Mouse (Mus musculus): ENCODE data around the gene Ate1. TPM values are rescaled to one million over a fixed set of nuclear protein-coding genes. Genes with fewer than 3 reads are reported as not detected.
"Not testable (repeated sequence)": the region's sequence is repeated elsewhere in the genome, so short reads cannot be mapped to it uniquely, and the experiment has no call there.

Ate1 gene
- polyA plus RNA-seq, 1 experiment from 2014 or later = 19.2 TPM

DNA sequence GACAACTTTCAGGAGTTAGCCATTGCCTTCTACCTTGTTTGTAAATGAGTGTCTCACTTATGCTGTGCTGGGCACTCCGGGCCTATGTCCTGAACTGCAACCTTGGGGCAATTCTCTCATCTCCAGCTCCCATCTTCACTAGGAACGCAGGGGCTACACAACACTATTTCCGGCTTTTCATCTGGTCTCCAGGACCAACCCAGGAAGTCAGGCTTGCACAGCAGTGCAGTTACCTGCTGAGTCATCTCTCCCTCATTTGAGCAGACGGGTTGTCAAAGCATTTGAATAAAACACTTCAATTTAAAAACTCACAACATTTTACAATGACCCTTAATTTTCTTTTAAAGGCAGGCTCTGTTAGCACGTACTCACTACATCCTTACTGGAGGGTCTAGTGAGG is 9.9 kb downstream of the Ate1 start:
- no peaks in the 10 kb centered on the region for H3K9me3 ChIP-seq (replicated peaks; ENCODE audit: control insufficient read depth, low read length)
- ATAC-seq (ENCODE audit: low read depth) = no peak
- peaks cover 18% of the 10 kb centered on the region for H3K36me3 ChIP-seq (ENCODE audit: control insufficient read depth, insufficient read depth)
- no peak overlapping the region for H3K27ac ChIP-seq (ENCODE audit: low read length)
- H3K4me3 ChIP-seq (ENCODE audit: low read depth, low read length) = no peak overlapping the region
- H3K4me2 ChIP-seq (ENCODE audit: low read depth, low read length) = no peak overlapping the region
- 68% methylated on average over 5 of the region's 5 CpGs for WGBS (ENCODE audit: insufficient replicate concordance)
- H3K27me3 ChIP-seq (ENCODE audit: control insufficient read depth, insufficient read depth, low read depth, low read length) = no peaks in the 10 kb centered on the region
- H3K4me1 ChIP-seq (ENCODE audit: control insufficient read depth, low read depth, low read length) = no peaks in the 10 kb centered on the region
- H3K9ac ChIP-seq (ENCODE audit: low read depth, low read length) = no peak overlapping the region

DNA sequence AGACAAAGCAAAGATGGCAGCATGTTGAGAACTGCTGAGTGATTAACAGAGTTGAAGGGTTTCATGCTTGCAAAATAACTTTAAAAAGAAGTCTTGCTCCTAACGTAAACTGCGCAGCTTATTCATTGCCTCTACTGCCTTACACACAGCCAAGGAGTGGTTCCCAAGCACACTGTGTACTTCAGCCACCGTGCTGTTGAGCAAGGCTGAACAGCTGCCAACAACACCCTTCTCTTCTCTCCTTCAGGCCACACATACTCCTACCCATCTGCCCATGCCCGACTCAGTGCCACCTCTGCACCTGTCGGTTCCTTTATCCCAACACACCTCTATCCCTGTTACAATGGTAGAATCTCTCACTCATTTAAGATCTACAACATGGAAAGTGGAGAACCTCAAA is 17.2 kb downstream of the Ate1 start:
- no peak for ATAC-seq (ENCODE audit: low read depth)
- WGBS (ENCODE audit: insufficient replicate concordance) = 83% methylated on average over 5 of the region's 5 CpGs
- H3K9ac ChIP-seq (ENCODE audit: low read depth, low read length) = no peak overlapping the region
- H3K27ac ChIP-seq (ENCODE audit: low read length) = no peak overlapping the region
- no peak overlapping the region for H3K4me3 ChIP-seq (ENCODE audit: low read depth, low read length)
- peaks cover 13% of the 10 kb centered on the region for H3K36me3 ChIP-seq (ENCODE audit: control insufficient read depth, insufficient read depth)
- no peaks in the 10 kb centered on the region for H3K4me1 ChIP-seq (ENCODE audit: control insufficient read depth, low read depth, low read length)
- H3K27me3 ChIP-seq (ENCODE audit: control insufficient read depth, insufficient read depth, low read depth, low read length) = no peaks in the 10 kb centered on the region
- no peaks in the 10 kb centered on the region for H3K9me3 ChIP-seq (replicated peaks; ENCODE audit: control insufficient read depth, low read length)
- H3K4me2 ChIP-seq (ENCODE audit: low read depth, low read length) = no peak overlapping the region

DNA sequence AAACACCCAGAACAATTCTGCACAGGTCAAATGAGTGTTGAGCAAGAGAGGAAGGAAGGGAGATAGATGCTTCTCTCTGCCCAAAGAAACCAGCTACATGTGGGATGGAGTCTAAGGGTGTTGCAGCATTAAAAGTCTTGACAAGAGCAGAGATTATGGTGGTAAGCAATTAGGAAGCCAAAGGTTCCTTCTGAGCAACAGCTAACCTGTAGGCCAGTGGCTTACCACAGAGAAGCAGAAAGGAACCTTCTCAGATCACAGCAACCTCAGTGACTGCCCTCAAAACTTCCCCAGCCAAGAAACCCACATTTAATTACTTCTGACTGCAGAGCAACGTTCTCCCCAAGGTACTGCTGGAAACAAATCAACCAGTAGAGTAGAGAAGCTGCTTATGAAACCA is 18.7 kb downstream of the Ate1 start:
- Histone ChIP-seq H3K27ac (ENCODE audit: low read length) (no peak overlapping the region), H3K4me1 (ENCODE audit: control insufficient read depth, low read depth, low read length) (no peaks in the 10 kb centered on the region), H3K4me2 (ENCODE audit: low read depth, low read length) (no peak overlapping the region), H3K4me3 (ENCODE audit: low read depth, low read length) (no peak overlapping the region), H3K9me3 (replicated peaks; ENCODE audit: control insufficient read depth, low read length) (no peaks in the 10 kb centered on the region), H3K9ac (ENCODE audit: low read depth, low read length) (no peak overlapping the region), H3K27me3 (ENCODE audit: control insufficient read depth, insufficient read depth, low read depth, low read length) (no peaks in the 10 kb centered on the region), H3K36me3 (ENCODE audit: control insufficient read depth, insufficient read depth) (peaks cover 9% of the 10 kb centered on the region)
- WGBS (ENCODE audit: insufficient replicate concordance) = 40% methylated on average over 1 of the region's 1 CpGs
- ATAC-seq (ENCODE audit: low read depth) = no peak

DNA sequence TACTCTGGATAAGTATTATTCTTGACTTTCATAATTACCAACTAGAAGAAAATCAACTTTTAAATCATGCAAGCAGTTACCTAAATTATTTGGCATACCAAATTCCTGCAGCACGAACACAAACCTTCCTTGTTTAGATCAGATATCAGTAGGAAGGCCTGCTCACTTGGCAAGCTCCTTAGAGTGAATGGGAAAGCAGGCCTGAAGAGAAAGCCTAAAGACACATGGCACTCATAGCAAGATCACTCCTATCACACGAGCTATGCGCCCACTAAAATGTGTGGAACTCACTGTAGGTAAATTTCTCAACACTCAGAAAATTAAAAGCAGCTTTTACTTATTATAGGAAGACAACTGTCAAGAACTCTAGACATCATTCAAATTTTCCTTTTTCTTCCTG is 26.8 kb downstream of the Ate1 start:
- no peak overlapping the region for H3K9ac ChIP-seq (ENCODE audit: low read depth, low read length)
- H3K27me3 ChIP-seq (ENCODE audit: control insufficient read depth, insufficient read depth, low read depth, low read length) = no peaks in the 10 kb centered on the region
- ATAC-seq (ENCODE audit: low read depth) = no peak
- H3K4me3 ChIP-seq (ENCODE audit: low read depth, low read length) = no peak overlapping the region
- no peaks in the 10 kb centered on the region for H3K36me3 ChIP-seq (ENCODE audit: control insufficient read depth, insufficient read depth)
- no peak overlapping the region for H3K27ac ChIP-seq (ENCODE audit: low read length)
- H3K4me1 ChIP-seq (ENCODE audit: control insufficient read depth, low read depth, low read length) = no peaks in the 10 kb centered on the region
- H3K9me3 ChIP-seq (replicated peaks; ENCODE audit: control insufficient read depth, low read length) = no peaks in the 10 kb centered on the region
- WGBS (ENCODE audit: insufficient replicate concordance) = 71% methylated on average over 3 of the region's 3 CpGs
- H3K4me2 ChIP-seq (ENCODE audit: low read depth, low read length) = no peak overlapping the region

DNA sequence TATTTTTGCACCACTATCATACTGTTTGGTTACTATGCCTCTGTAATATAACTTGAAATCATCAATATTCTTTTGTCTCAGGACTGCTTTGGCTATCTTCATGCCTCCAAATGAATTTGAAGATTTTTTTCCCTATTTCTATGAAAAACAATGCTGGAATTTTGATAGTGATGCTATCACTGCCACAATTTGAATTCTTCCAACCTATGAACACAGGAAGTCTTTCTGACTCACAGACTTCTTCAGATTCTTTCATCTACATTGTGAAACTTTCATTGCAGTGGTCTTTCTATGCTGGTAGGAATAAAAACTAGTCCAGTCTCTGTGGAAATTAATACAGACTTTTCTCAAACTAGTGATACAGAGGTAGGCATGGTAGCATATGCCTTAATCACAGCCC is 28.1 kb downstream of the Ate1 start:
- Histone ChIP-seq H3K36me3 (ENCODE audit: control insufficient read depth, insufficient read depth) (no peaks in the 10 kb centered on the region), H3K9ac (ENCODE audit: low read depth, low read length) (no peak overlapping the region), H3K4me2 (ENCODE audit: low read depth, low read length) (no peak overlapping the region), H3K27me3 (ENCODE audit: control insufficient read depth, insufficient read depth, low read depth, low read length) (no peaks in the 10 kb centered on the region), H3K4me1 (ENCODE audit: control insufficient read depth, low read depth, low read length) (no peaks in the 10 kb centered on the region), H3K4me3 (ENCODE audit: low read depth, low read length) (no peak overlapping the region), H3K27ac (ENCODE audit: low read length) (no peak overlapping the region), H3K9me3 (replicated peaks; ENCODE audit: control insufficient read depth, low read length) (no peaks in the 10 kb centered on the region)
- no peak for ATAC-seq (ENCODE audit: low read depth)

DNA sequence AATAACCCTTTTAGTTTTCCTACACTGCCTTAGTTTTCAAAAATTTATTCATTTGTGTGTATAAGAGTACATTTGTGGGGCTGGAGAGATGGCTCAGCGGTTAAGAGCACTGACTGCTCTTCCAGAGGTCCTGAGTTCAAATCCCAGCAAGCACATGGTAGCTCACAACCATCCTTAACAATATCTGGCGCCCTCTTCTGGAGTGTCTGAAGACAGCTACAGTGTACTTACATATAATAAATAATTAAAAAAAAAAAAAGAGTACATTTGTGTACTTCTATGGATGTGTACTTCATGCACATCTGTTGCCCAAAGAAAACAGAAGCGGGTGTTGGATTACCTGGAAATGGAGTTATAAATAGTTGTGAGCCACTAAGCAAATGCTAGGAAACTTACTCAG is 41.2 kb downstream of the Ate1 start:
- ATAC-seq (ENCODE audit: low read depth); H3K4me1 ChIP-seq (ENCODE audit: control insufficient read depth, low read depth, low read length); H3K9ac ChIP-seq (ENCODE audit: low read depth, low read length); H3K4me3 ChIP-seq (ENCODE audit: low read depth, low read length); H3K36me3 ChIP-seq (ENCODE audit: control insufficient read depth, insufficient read depth); H3K27ac ChIP-seq (ENCODE audit: low read length); H3K27me3 ChIP-seq (ENCODE audit: control insufficient read depth, insufficient read depth, low read depth, low read length); H3K9me3 ChIP-seq (replicated peaks; ENCODE audit: control insufficient read depth, low read length); H3K4me2 ChIP-seq (ENCODE audit: low read depth, low read length): not testable (repeated sequence)
- 72% methylated on average over 3 of the region's 3 CpGs for WGBS (ENCODE audit: insufficient replicate concordance)

DNA sequence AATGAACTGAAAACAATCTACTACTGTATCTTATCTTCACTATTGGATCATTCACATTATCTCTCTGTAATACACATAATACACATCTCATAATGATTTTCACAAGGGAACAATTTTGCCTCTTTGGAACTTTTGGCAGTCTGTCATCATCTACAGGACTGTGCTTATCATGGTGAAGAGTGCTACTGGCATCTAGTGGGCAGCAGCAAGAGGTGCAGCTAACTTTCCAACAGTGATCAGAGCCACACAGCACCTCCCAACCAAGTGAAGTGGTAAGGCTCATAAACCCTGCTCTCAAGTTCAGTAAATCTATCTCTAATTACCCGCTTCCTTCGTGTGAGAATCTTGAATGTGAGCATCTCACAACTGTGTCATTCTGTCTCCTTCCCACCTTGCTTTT is 44.2 kb downstream of the Ate1 start:
- H3K4me2 ChIP-seq (ENCODE audit: low read depth, low read length) = no peak overlapping the region
- no peaks in the 10 kb centered on the region for H3K4me1 ChIP-seq (ENCODE audit: control insufficient read depth, low read depth, low read length)
- no peak overlapping the region for H3K27ac ChIP-seq (ENCODE audit: low read length)
- H3K9ac ChIP-seq (ENCODE audit: low read depth, low read length) = no peak overlapping the region
- ATAC-seq (ENCODE audit: low read depth) = 0 out of 2 replicates have a peak, but pooled peaks have one; percentile 32
- no peaks in the 10 kb centered on the region; the same call in 1 of the 2 replicates for H3K36me3 ChIP-seq (ENCODE audit: control insufficient read depth, insufficient read depth)
- H3K9me3 ChIP-seq (replicated peaks; ENCODE audit: control insufficient read depth, low read length) = no peaks in the 10 kb centered on the region
- H3K27me3 ChIP-seq (ENCODE audit: control insufficient read depth, insufficient read depth, low read depth, low read length) = no peaks in the 10 kb centered on the region
- H3K4me3 ChIP-seq (ENCODE audit: low read depth, low read length) = no peak overlapping the region
- 45% methylated on average over 2 of the region's 2 CpGs for WGBS (ENCODE audit: insufficient replicate concordance)

DNA sequence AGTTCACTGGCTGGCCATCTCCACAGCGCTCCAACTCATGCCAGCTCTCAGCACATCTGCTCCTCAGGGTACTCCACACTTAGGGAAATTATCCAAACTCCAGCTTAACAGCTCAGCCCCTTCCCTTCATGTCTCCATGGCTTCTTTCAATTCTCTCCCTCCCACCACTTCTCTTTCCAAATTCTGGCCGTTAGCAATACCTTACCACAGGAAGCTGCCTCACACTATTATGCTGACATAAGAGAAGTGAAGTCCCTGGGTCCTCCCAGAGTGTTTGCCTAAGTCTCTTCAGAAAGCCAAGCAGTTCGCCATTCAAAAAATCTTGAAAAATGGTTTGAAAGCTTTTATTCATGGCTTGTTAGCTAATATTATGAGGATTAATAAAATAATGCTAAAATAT is 46.3 kb downstream of the Ate1 start:
- Histone ChIP-seq H3K27me3 (ENCODE audit: control insufficient read depth, insufficient read depth, low read depth, low read length) (no peaks in the 10 kb centered on the region), H3K9ac (ENCODE audit: low read depth, low read length) (no peak overlapping the region), H3K9me3 (replicated peaks; ENCODE audit: control insufficient read depth, low read length) (no peaks in the 10 kb centered on the region), H3K4me3 (ENCODE audit: low read depth, low read length) (no peak overlapping the region), H3K27ac (ENCODE audit: low read length) (no peak overlapping the region), H3K4me1 (ENCODE audit: control insufficient read depth, low read depth, low read length) (no peaks in the 10 kb centered on the region; the same call in 1 of the 2 replicates), H3K36me3 (ENCODE audit: control insufficient read depth, insufficient read depth) (no peaks in the 10 kb centered on the region), H3K4me2 (ENCODE audit: low read depth, low read length) (no peak overlapping the region)
- 57% methylated on average over 3 of the region's 3 CpGs for WGBS (ENCODE audit: insufficient replicate concordance)
- ATAC-seq (ENCODE audit: low read depth) = no peak

DNA sequence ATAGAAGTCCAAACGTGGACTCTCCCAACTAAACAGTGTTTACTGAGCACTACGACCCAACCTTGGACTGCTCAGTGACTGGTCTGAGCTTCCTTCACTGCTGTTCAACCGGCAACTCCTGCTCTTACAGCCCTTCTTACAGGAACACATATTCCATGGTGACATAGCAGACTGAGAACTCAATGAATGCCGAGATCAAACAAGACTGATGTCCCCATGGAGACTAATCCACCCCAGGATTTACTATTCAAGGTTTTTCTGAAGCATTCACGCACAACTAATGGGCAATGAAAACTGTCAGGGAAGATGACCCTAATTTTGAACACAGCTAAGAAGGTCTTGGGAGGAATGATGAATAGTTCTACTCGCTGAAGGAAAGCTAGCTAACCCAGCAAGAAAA is 47.5 kb downstream of the Ate1 start:
- no peaks in the 10 kb centered on the region for H3K27me3 ChIP-seq (ENCODE audit: control insufficient read depth, insufficient read depth, low read depth, low read length)
- no peaks in the 10 kb centered on the region; the same call in 1 of the 2 replicates for H3K4me1 ChIP-seq (ENCODE audit: control insufficient read depth, low read depth, low read length)
- no peak overlapping the region for H3K9ac ChIP-seq (ENCODE audit: low read depth, low read length)
- 78% methylated on average over 6 of the region's 6 CpGs for WGBS (ENCODE audit: insufficient replicate concordance)
- H3K36me3 ChIP-seq (ENCODE audit: control insufficient read depth, insufficient read depth) = no peaks in the 10 kb centered on the region
- no peak overlapping the region for H3K27ac ChIP-seq (ENCODE audit: low read length)
- no peak overlapping the region for H3K4me2 ChIP-seq (ENCODE audit: low read depth, low read length)
- no peaks in the 10 kb centered on the region for H3K9me3 ChIP-seq (replicated peaks; ENCODE audit: control insufficient read depth, low read length)
- ATAC-seq (ENCODE audit: low read depth) = no peak
- H3K4me3 ChIP-seq (ENCODE audit: low read depth, low read length) = no peak overlapping the region

DNA sequence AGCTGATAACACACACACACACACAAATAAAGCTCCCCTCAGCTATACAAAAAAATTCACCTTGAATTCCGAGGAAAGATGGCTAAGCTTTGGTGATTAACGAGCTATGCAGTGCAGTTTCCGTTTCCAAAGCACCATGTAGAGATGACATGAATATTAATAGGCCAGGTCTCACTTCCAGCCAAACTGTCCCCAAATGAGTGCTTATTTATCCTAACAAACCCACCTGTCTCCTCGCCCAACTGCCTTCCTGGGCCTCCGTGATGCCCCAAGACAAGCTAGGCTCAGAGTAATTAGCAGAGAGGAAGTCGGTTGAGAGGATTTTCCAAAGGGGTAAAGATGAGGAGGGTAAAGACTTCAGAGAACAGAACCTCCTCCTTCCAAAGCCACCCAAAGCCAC is 49.1 kb downstream of the Ate1 start:
- H3K27me3 ChIP-seq (ENCODE audit: control insufficient read depth, insufficient read depth, low read depth, low read length) = no peaks in the 10 kb centered on the region
- H3K27ac ChIP-seq (ENCODE audit: low read length) = no peak overlapping the region
- no peaks in the 10 kb centered on the region for H3K9me3 ChIP-seq (replicated peaks; ENCODE audit: control insufficient read depth, low read length)
- no peak for ATAC-seq (ENCODE audit: low read depth)
- 66% methylated on average over 6 of the region's 6 CpGs for WGBS (ENCODE audit: insufficient replicate concordance)
- no peak overlapping the region for H3K9ac ChIP-seq (ENCODE audit: low read depth, low read length)
- no peaks in the 10 kb centered on the region; the same call in 1 of the 2 replicates for H3K4me1 ChIP-seq (ENCODE audit: control insufficient read depth, low read depth, low read length)
- H3K4me2 ChIP-seq (ENCODE audit: low read depth, low read length) = no peak overlapping the region
- no peak overlapping the region for H3K4me3 ChIP-seq (ENCODE audit: low read depth, low read length)
- no peaks in the 10 kb centered on the region for H3K36me3 ChIP-seq (ENCODE audit: control insufficient read depth, insufficient read depth)
